Mouse (Mus musculus) spleen, postnatal 4 days (tissue): ENCODE data around the gene Atp6v0e.

Experiments
- DNase-seq, 2 experiments: peaks; one replicate each; pipeline ENCODE4 v3.0.0; 2022; ENCODE audit warnings: low spot score in 2 of 2

The Atp6v0e gene

DNA sequence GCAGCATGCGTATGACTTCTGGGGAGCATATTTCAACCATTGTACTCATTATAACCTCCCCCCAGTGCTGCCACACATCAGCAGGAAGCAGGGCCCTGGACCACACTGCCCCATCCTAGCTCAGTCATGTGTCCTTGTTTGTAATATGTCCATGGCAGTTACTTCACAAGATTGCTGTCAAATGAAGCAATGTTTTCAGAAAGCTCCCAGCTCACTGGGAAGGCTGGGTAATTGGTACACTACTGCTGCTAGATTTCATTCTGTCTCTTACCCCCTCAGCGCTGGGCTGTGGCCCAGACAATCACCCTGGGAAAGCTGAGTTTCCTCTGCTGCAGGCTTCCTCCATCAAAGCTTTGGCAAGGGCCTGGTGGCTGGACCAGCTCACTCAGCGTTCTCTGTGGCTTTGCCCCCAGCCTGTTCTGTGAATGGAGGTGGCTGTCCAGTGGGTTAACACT, 22.7 kb upstream of the Atp6v0e start:
- DNase-seq: no peak

DNA sequence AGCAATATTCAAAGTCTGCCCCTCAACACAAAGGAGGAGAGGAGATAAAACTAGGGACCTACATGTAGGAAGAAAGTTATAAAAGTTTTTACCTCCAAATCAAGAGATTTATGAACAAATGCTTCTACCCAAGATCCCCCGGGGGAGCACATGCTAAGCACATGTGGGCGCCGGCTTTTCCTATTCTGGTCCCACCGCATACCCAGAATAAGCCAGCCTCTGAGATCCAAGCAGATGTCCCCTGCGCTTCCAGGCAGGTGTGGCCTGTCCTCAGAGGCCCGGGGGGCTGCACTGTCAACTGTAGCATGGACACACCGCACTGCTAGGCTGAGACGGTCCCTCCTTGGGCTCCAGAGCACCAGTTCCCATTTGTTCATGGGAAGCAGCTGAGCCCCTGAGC, 19.6 kb upstream of the Atp6v0e start:
- DNase-seq: no peak

DNA sequence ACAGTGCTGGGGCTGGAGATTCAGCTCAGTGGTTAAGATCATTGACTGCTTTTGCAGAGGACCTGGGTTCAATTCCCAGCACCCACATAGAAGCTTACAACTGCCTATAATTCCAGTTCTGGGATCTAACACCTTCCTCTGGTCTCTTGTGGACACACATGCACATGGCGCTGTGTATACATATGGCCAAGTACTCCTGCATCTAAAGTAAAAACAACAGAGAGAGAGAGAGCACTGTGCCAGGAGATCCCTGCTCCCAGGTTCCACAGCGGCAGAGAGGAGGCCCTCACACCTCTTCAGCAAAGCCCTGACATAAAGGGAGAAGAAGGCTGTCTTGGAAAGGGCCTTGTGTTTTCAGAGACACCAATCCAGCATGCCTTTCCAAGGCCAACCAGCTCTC, 19.0 kb upstream of the Atp6v0e start:
- no peak for DNase-seq

GRCm38 (mm10) chr17:26644509-26645410, 18.3 kb upstream of the Atp6v0e start:
- no peak for DNase-seq

GRCm38 (mm10) chr17:26645411-26645854, 17.6 kb upstream of the Atp6v0e start:
- no peak for DNase-seq

- no peak for DNase-seq
These were observed 15.7 kb upstream of the Atp6v0e start for GRCm38 (mm10) chr17:26647283-26647682.

DNA sequence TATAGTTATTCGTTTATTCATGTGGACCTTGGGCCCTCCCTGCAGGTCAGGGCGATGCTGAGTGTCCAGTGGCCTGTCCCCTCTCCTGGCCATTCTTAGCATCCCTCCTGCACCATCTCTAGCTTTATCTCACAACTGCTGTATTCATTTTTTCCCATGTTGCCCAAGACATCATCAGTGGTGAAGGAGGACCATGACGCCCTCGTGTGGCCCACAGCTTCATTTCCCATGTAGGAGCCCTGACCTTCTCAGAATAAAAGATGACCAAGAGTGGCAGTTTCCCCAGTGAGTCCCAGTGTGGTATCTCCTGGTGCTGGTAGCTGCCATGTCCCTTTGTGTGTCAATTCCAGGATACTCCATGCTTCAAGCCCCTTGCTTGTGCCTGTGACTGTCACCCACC, 13.5 kb upstream of the Atp6v0e start:
- no peak for DNase-seq

DNA sequence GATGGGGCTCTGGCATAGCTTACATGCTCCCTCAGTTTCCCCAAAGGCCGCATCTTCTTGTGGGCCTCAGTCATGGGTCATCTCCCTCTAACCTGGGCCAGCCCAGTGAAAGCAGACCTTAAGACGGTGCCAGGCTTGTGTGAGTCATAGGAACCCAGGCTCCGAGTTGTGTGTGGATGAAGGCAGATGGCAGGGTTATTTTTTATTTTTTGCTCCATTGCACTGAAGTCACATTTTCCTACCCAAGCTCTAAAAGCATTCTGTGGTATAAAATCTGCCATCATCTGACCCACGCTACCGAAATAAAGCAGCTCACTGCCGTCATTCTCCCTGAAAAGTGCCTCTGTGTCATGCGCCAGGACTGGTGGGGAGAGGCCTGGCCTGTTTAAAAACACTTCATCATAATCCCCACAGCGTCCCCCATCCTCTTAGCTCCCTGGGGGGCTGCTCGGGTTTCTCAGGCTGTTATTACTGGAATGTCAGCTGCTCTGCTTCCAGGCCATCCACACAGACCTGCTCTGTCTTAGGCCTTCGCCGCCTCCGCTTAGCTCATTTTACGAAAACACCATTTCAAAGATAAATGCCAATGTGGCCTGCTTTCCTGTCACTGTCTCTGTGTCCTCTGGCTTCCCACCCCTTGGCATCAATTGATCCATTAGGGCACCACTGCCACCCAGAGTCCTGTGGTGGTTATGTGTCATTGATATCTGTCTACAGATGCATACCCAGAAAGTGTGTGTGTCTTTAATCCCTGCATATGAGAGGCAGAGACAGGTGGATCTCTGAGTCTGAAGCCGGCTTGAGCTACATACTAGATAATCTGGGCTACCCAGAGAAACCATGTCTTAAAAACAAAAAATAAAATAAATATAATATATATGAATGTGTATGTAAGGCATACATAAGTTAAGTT, 12.3 kb upstream of the Atp6v0e start:
- no peak for DNase-seq

DNA sequence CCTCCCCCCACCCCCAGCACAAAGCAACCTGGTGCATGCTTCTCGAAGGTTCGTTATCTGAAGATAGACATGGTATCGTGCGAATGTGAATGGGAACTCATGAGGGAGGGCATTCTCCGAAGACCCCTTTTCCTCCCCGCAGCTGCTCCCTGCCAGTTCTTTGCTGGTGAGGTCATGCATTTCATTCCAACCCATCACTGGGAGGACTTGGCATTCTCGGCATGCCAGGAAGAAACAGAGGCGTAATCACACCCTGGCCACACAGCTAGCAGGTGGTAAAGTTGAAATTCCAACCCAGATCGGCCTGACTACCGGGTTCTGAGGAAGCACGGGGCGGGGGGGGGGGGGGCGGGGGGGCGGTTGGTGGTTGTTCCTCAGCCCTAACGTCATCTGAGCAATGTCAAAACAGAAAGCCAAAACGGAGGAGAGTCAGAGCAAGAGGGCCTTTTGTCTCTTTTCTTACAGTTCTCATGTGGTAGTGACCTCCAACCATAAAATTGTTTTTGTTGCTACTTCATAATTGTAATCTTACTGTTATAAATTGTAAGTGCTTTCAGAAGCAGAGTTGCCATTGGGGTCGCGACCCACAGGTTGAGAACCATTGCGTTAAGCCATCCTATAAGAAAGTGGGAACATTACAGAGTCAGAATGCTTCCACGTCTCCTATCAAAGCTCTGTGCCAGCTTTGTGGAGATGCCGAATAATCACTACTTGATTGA, 4.0 kb upstream of the Atp6v0e start:
- no peak for DNase-seq

DNA sequence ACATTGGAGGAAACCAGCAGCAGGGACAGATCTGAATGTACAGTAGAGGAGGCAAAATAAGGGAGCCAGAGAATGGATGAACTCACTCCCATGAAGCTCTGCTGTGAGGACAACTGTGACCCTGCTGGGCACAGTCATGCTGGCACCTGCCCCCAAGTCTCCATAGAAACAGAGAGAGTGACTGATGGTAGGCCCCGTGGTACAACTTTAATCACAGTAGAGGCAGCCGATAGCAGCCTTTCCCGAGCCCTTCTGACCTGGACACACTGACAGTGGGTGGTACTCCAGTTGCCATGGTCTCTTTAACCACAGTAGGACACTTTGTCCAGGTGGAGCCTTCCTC, 3.5 kb upstream of the Atp6v0e start:
- no peak for DNase-seq

DNA sequence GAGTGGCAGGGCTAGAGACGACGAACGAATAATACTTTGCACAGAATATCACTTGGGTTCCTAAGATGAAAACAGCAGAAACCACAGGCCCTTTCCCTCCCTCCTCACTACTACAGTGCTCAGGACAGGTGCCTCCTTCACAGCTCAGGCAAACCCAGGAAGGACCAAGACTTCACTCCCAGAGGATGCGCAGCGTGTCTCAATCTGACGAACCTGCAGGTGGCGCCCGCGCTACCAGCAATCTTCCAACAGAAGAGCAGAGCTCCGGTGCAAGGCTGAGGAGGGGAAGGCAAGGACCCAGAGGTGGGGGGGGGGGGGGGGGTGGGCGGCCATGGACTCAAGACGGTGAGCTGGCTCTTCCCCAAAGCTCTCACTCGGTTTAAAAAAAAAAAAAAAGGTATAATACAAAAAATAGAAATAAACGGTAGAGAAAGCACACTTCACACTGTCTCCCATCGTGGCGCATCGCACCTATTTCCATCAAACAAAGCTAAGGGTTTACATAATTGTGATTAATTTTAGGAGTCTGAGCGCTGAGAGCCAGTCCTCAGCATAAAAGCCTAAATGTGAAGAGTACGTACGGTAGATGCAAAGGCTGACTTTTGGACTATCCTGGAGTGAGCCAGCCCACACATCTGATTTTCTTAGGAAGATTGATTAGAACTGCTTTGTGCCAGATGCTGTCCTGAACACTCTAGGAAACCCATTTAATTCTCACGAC, 2.7 kb upstream of the Atp6v0e start:
- peak; percentile 74 to 89 for DNase-seq

DNA sequence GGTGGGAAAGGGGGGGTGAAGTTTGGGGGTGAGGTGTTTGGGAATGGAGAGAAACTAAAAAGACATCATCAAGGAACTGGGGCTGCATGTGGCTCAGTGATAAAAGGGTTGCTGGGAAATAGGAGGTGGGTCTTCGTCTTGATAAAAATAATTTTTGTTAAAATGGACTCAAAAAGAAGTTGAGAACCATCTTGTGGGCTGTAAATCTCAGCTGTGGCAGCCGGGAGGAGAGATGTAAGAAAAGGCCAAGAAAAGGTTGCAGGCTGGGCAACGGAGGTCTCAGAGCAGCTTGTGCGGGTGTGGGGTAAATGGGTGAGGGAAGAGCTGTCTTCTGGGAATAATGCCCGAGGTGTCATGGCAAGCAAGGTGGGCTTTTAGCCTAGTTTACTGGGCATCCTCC, 827 bp upstream of the Atp6v0e start:
- DNase-seq: no peak

- DNase-seq: no peak
These were observed 2.6 kb downstream of the Atp6v0e start for GRCm38 (mm10) chr17:26665600-26665999.

DNA sequence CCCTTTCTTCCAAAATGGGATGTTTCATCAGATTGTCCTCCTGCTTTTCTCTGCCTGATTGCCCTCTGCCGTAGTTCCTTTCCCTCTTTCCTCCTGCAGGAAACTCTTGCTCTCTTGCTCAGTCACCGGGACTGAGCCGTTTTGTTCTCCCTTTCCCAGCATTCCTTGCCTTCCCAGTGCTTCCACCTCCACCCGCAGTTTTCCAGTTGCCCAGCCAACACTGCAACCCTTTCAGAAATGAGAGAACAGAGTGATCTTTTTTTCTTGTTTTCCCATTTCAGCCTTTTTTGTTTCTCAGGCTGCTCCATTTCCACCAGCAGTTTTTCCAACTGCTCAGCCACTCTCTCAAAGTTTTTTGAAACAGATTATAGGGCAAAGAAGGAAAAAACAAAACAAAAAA, 8.2 kb downstream of the Atp6v0e start:
- no peak for DNase-seq

GRCm38 (mm10) chr17:26675845-26676244, 12.8 kb downstream of the Atp6v0e start:
- no peak for DNase-seq

- peak; percentile 89 to 94 for DNase-seq
These were observed 13.2 kb downstream of the Atp6v0e start for GRCm38 (mm10) chr17:26676252-26676615.

- peak; percentile 61 to 83 for DNase-seq
These were observed 13.8 kb downstream of the Atp6v0e start for GRCm38 (mm10) chr17:26676616-26677376.

- DNase-seq: no peak
These were observed 14.9 kb downstream of the Atp6v0e start for GRCm38 (mm10) chr17:26677711-26678637.

DNA sequence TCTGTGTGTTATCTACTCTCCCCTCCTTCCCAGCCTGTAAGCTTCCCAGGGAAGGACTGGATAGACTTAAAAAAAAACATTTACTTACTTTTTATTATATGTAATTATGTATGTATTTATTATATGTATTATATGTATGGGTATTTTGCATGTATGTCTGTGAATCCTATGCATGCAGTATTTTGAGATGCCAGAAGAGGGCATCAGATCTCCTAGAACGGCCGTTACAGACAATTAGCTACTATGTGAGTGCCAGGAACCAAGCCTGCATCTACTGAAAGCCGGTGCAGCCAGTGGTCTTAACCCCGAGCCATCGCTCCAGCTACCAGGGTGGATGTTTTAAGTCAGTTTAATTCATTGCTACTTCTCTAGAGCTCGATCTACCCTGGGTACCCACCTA, 18.2 kb downstream of the Atp6v0e start:
- DNase-seq: no peak
